Mouse (Mus musculus) lung, postnatal 0 days (tissue): Measurements from ENCODE around the gene Nr1i3.

Experiments used
- CTCF ChIP-seq: IDR thresholded peaks from 2 replicates; pipeline ENCODE4 v1.5.1; 2016; ENCODE audit warnings: antibody characterized with exemption, mild to moderate bottlenecking
- EP300 ChIP-seq: IDR thresholded peaks from 2 replicates; pipeline ENCODE4 v1.6.1; 2016; ENCODE audit warnings: antibody characterized with exemption, mild to moderate bottlenecking, control low read depth

- no peak for TF ChIP-seq CTCF
- no peak for TF ChIP-seq EP300
These were observed 22.0 kb downstream of the Nr1i3 start for GRCm38 (mm10) chr1:171235791-171236190.
